Mouse (Mus musculus): ENCODE data around the gene Chka. TPM values are rescaled to one million over a fixed set of nuclear protein-coding genes. Genes with fewer than 3 reads are reported as not detected.
A peak's percentile ranks its signal among the peaks of the same experiment; 100 is the strongest.

Gene Chka
- polyA plus RNA-seq, 1 experiment from 2014 or later, result 60.8 TPM

- ATAC-seq (ENCODE audit: insufficient number of reproducible peaks, insufficient read depth, low FRiP score, low read depth), result peak; percentile 66; the same call in 1 of the 2 replicates
- H3K4me2 ChIP-seq (replicated peaks; ENCODE audit: low read depth, low read length), result peak overlapping the region; percentile 25
- no peaks in the 10 kb centered on the region for H3K27me3 ChIP-seq (ENCODE audit: control insufficient read depth, insufficient read depth, low read length)
- no peak overlapping the region for H3K9ac ChIP-seq (replicated peaks; ENCODE audit: low read depth, low read length)
- H3K4me1 ChIP-seq (ENCODE audit: control insufficient read depth, insufficient read depth, low read length), result no peaks in the 10 kb centered on the region; the same call in 1 of the 2 replicates
- H3K4me3 ChIP-seq (ENCODE audit: low read depth, low read length), result no peak overlapping the region
- H3K9me3 ChIP-seq (ENCODE audit: control insufficient read depth, low read depth, low read length), result no peaks in the 10 kb centered on the region
- H3K27ac ChIP-seq (ENCODE audit: low read length), result no peak overlapping the region
- H3K36me3 ChIP-seq (ENCODE audit: control insufficient read depth, insufficient read depth, low read length), result no peaks in the 10 kb centered on the region
- WGBS, result 21% methylated on average over 27 of the region's 27 CpGs
Measured at GRCm38 (mm10) chr19:3942986-3943735, 91.6 kb downstream of the Chka start.

Other genes with a start within 250 kb of the Chka start
- gene Lrp5, start 165.2 kb upstream of the Chka start, polyA plus RNA-seq (2014; fragmentation: Nextera tagmentation; extraction: Ambion mirVana), result 10.3 and 11.3 TPM in 2 replicates
- gene 1810055G02Rik, start 143.5 kb upstream of the Chka start, polyA plus RNA-seq (2014; fragmentation: Nextera tagmentation; extraction: Ambion mirVana), result 37.4 and 44.3 TPM in 2 replicates
- gene Kmt5b, start 84.4 kb upstream of the Chka start, polyA plus RNA-seq (2014; fragmentation: Nextera tagmentation; extraction: Ambion mirVana), result 40.3 and 41.5 TPM in 2 replicates
- 28.4 and 30.9 TPM in 2 replicates for gene Tcirg1, start 55.4 kb downstream of the Chka start, polyA plus RNA-seq (2014; fragmentation: Nextera tagmentation; extraction: Ambion mirVana)
- 320 and 361 TPM in 2 replicates for gene Ndufs8, start 61.0 kb downstream of the Chka start, polyA plus RNA-seq (2014; fragmentation: Nextera tagmentation; extraction: Ambion mirVana)
- gene Aldh3b1, start 78.0 kb downstream of the Chka start, polyA plus RNA-seq (2014; fragmentation: Nextera tagmentation; extraction: Ambion mirVana), result 1.2 and 2.4 TPM in 2 replicates
- gene Unc93b1, start 83.4 kb downstream of the Chka start, polyA plus RNA-seq (2014; fragmentation: Nextera tagmentation; extraction: Ambion mirVana), result 13.1 and 15.4 TPM in 2 replicates
- 0.09 TPM in 1 of 2 replicates, not detected in the other for gene Aldh3b3, start 106.9 kb downstream of the Chka start, polyA plus RNA-seq (2014; fragmentation: Nextera tagmentation; extraction: Ambion mirVana)
- gene Aldh3b2, start 120.6 kb downstream of the Chka start, polyA plus RNA-seq (2014; fragmentation: Nextera tagmentation; extraction: Ambion mirVana), result 11.7 and 14.4 TPM in 2 replicates
- 7.8 and 8.8 TPM in 2 replicates for gene Acy3, start 134.8 kb downstream of the Chka start, polyA plus RNA-seq (2014; fragmentation: Nextera tagmentation; extraction: Ambion mirVana)
- gene Tbx10, start 141.0 kb downstream of the Chka start, polyA plus RNA-seq (2014; fragmentation: Nextera tagmentation; extraction: Ambion mirVana), result not detected in 2 replicates
- gene Nudt8, start 148.8 kb downstream of the Chka start, polyA plus RNA-seq (2014; fragmentation: Nextera tagmentation; extraction: Ambion mirVana), result 30.9 and 42.2 TPM in 2 replicates
- 3.3 TPM in 2 replicates for gene Gm49405, start 148.9 kb downstream of the Chka start, polyA plus RNA-seq (2014; fragmentation: Nextera tagmentation; extraction: Ambion mirVana)
- 4.5 TPM in 2 replicates for gene Doc2g, start 151.5 kb downstream of the Chka start, polyA plus RNA-seq (2014; fragmentation: Nextera tagmentation; extraction: Ambion mirVana)
- 195 and 205 TPM in 2 replicates for gene Ndufv1, start 161.0 kb downstream of the Chka start, polyA plus RNA-seq (2014; fragmentation: Nextera tagmentation; extraction: Ambion mirVana)
- 635 and 672 TPM in 2 replicates for gene Gstp1, start 186.2 kb downstream of the Chka start, polyA plus RNA-seq (2014; fragmentation: Nextera tagmentation; extraction: Ambion mirVana)
- 10.4 and 18.0 TPM in 2 replicates for gene Gstp2, start 194.2 kb downstream of the Chka start, polyA plus RNA-seq (2014; fragmentation: Nextera tagmentation; extraction: Ambion mirVana)
- gene Gstp3, start 207.8 kb downstream of the Chka start, polyA plus RNA-seq (2014; fragmentation: Nextera tagmentation; extraction: Ambion mirVana), result not detected in 2 replicates
- gene Cabp2, start 229.8 kb downstream of the Chka start, polyA plus RNA-seq (2014; fragmentation: Nextera tagmentation; extraction: Ambion mirVana), result not detected in 2 replicates
- gene Cdk2ap2, start 245.4 kb downstream of the Chka start, polyA plus RNA-seq (2014; fragmentation: Nextera tagmentation; extraction: Ambion mirVana), result 74.1 and 91.0 TPM in 2 replicates
- 9.2 and 10.8 TPM in 2 replicates for gene Pitpnm1, start 248.2 kb downstream of the Chka start, polyA plus RNA-seq (2014; fragmentation: Nextera tagmentation; extraction: Ambion mirVana)